Mouse (Mus musculus) forebrain, embryonic 15.5 days (tissue): ENCODE measurements around the gene Poc1b. TPM values are rescaled to one million over a fixed set of nuclear protein-coding genes. Genes with fewer than 3 reads are reported as not detected.

Source experiments
- ATAC-seq: fragments of 200-750 bp; cut with Nextera tagmentation; replicated peaks from 2 replicates; pipeline ENCODE4 v1.8.0; 2017; ENCODE audit warnings: mild to moderate bottlenecking, moderate TSS enrichment, moderate library complexity
- H3K27ac ChIP-seq: fragments of 300-500 bp; sonication (generic); replicated peaks from 2 replicates; pipeline ENCODE4 v1.5.1; 2015; ENCODE audit warnings: mild to moderate bottlenecking, inconsistent platforms
- H3K27me3 ChIP-seq: fragments of 300-500 bp; sonication (generic); 2 replicates; pipeline ENCODE4 v1.6.1; 2015; ENCODE audit warnings: inconsistent platforms
- H3K36me3 ChIP-seq: fragments of 300-500 bp; sonication (generic); 2 replicates; pipeline ENCODE4 v1.6.1; 2015; ENCODE audit warnings: mild to moderate bottlenecking, inconsistent platforms
- H3K4me1 ChIP-seq: fragments of 300-500 bp; sonication (generic); 2 replicates; pipeline ENCODE4 v1.6.1; 2015; ENCODE audit warnings: inconsistent platforms
- H3K4me2 ChIP-seq: fragments of 300-500 bp; sonication (generic); replicated peaks from 2 replicates; pipeline ENCODE4 v1.6.1; 2015; ENCODE audit warnings: mild to moderate bottlenecking, inconsistent platforms
- H3K4me3 ChIP-seq: fragments of 300-500 bp; sonication (generic); 2 replicates; pipeline ENCODE4 v1.5.1; 2015; ENCODE audit warnings: mild to moderate bottlenecking, inconsistent platforms
- H3K9ac ChIP-seq: fragments of 300-500 bp; sonication (generic); replicated peaks from 2 replicates; pipeline ENCODE4 v1.6.1; 2015; ENCODE audit warnings: mild to moderate bottlenecking, inconsistent platforms
- H3K9me3 ChIP-seq: fragments of 300-500 bp; sonication (generic); 2 replicates; pipeline ENCODE4 v1.6.1; 2016; ENCODE audit warnings: inconsistent platforms
- WGBS: fragments of 180-500 bp; shearing (Covaris S2); methylation state at CpG from one replicate; pipeline ENCODE4 v1.1.7; 2015; ENCODE audit warnings: mixed read lengths; 5-methylcytosine and 5-hydroxymethylcytosine counted together
- polyA plus RNA-seq: library from polyadenylated mRNA; unstranded; fragments of >200 nt; fragmentation: Nextera tagmentation; extraction: Ambion mirVana; gene quantifications from 2 replicates; pipeline ENCODE4 v1.2.1, GENCODE M21; 2015

Gene Poc1b
- polyA plus RNA-seq: 15.4 and 16.4 TPM in 2 replicates

GRCm38 (mm10) chr10:99106703-99107631, at the start of gene Poc1b:
Gene Poc1b (plus strand): TSS chr10:99107036.
- 0 out of 2 replicates have a peak, but pooled peaks cover 6% of the 10 kb centered on the region for H3K36me3 ChIP-seq
- H3K27me3 ChIP-seq: no peaks in the 10 kb centered on the region
- H3K9me3 ChIP-seq: no peaks in the 10 kb centered on the region
- peaks cover 32% of the 10 kb centered on the region for H3K4me1 ChIP-seq
- H3K4me3 ChIP-seq: peak within 1 kb of the TSS; percentile 77
- H3K9ac ChIP-seq: peak within 1 kb of the TSS; percentile 87
- ATAC-seq: peak; percentile 96
- H3K4me2 ChIP-seq: peak within 1 kb of the TSS; percentile 79
- peak within 1 kb of the TSS; percentile 93 for H3K27ac ChIP-seq
- WGBS: under 1% methylated on average over 102 of the region's 106 CpGs

GRCm38 (mm10) chr10:99060588-99060987, 46.2 kb upstream of the Poc1b start:
- no peaks in the 10 kb centered on the region for H3K36me3 ChIP-seq
- no peaks in the 10 kb centered on the region for H3K4me1 ChIP-seq
- WGBS: 85% methylated on average over 7 of the region's 7 CpGs
- H3K4me3 ChIP-seq: no peak overlapping the region
- H3K27ac ChIP-seq: no peak overlapping the region
- ATAC-seq: no peak
- H3K27me3 ChIP-seq: no peaks in the 10 kb centered on the region
- no peak overlapping the region for H3K4me2 ChIP-seq
- no peak overlapping the region for H3K9ac ChIP-seq
- no peaks in the 10 kb centered on the region for H3K9me3 ChIP-seq

GRCm38 (mm10) chr10:99061418-99061817, 45.4 kb upstream of the Poc1b start:
- no peak overlapping the region for H3K4me2 ChIP-seq
- no peak overlapping the region for H3K27ac ChIP-seq
- no peaks in the 10 kb centered on the region for H3K27me3 ChIP-seq
- ATAC-seq: no peak
- no peaks in the 10 kb centered on the region for H3K36me3 ChIP-seq
- no peak overlapping the region for H3K9ac ChIP-seq
- 92% methylated on average over 10 of the region's 10 CpGs for WGBS
- no peaks in the 10 kb centered on the region for H3K4me1 ChIP-seq
- no peak overlapping the region for H3K4me3 ChIP-seq
- no peaks in the 10 kb centered on the region for H3K9me3 ChIP-seq

GRCm38 (mm10) chr10:99062546-99062945, 44.3 kb upstream of the Poc1b start:
- no peak overlapping the region for H3K4me3 ChIP-seq
- H3K9me3 ChIP-seq: no peaks in the 10 kb centered on the region
- H3K36me3 ChIP-seq: no peaks in the 10 kb centered on the region
- ATAC-seq: no peak
- H3K4me2 ChIP-seq: no peak overlapping the region
- no peaks in the 10 kb centered on the region for H3K4me1 ChIP-seq
- WGBS: 82% methylated on average over 5 of the region's 5 CpGs
- H3K27ac ChIP-seq: no peak overlapping the region
- H3K27me3 ChIP-seq: no peaks in the 10 kb centered on the region
- H3K9ac ChIP-seq: no peak overlapping the region

- 83% methylated on average over 18 of the region's 18 CpGs for WGBS
- Histone ChIP-seq H3K36me3 (no peaks in the 10 kb centered on the region), H3K4me2 (no peak overlapping the region), H3K4me3 (no peak overlapping the region), H3K27ac (no peak overlapping the region), H3K4me1 (no peaks in the 10 kb centered on the region), H3K27me3 (no peaks in the 10 kb centered on the region), H3K9me3 (no peaks in the 10 kb centered on the region), H3K9ac (no peak overlapping the region)
- ATAC-seq: no peak
These were observed 30.5 kb upstream of the Poc1b start for GRCm38 (mm10) chr10:99076113-99076895.

GRCm38 (mm10) chr10:99078621-99079020, 28.2 kb upstream of the Poc1b start:
- WGBS: 91% methylated on average over 2 of the region's 2 CpGs
- Histone ChIP-seq H3K4me3 (no peak overlapping the region), H3K36me3 (no peaks in the 10 kb centered on the region), H3K27ac (no peak overlapping the region), H3K27me3 (no peaks in the 10 kb centered on the region), H3K4me2 (no peak overlapping the region), H3K9me3 (no peaks in the 10 kb centered on the region), H3K9ac (no peak overlapping the region), H3K4me1 (no peaks in the 10 kb centered on the region)
- no peak for ATAC-seq

GRCm38 (mm10) chr10:99081569-99081990, 25.3 kb upstream of the Poc1b start:
- Histone ChIP-seq H3K4me3 (no peak overlapping the region), H3K27ac (no peak overlapping the region), H3K4me2 (no peak overlapping the region), H3K27me3 (no peaks in the 10 kb centered on the region), H3K4me1 (no peaks in the 10 kb centered on the region), H3K9me3 (no peaks in the 10 kb centered on the region), H3K9ac (no peak overlapping the region), H3K36me3 (no peaks in the 10 kb centered on the region)
- ATAC-seq: no peak
- 88% methylated on average over 10 of the region's 10 CpGs for WGBS

- ATAC-seq: no peak
- WGBS: 79% methylated on average over 14 of the region's 14 CpGs
- H3K9me3 ChIP-seq: no peaks in the 10 kb centered on the region
- H3K27me3 ChIP-seq: no peaks in the 10 kb centered on the region
- no peak overlapping the region for H3K4me3 ChIP-seq
- no peak overlapping the region for H3K4me2 ChIP-seq
- H3K27ac ChIP-seq: no peak overlapping the region
- no peak overlapping the region for H3K9ac ChIP-seq
- no peaks in the 10 kb centered on the region for H3K36me3 ChIP-seq
- no peaks in the 10 kb centered on the region for H3K4me1 ChIP-seq
These were observed 23.3 kb upstream of the Poc1b start for GRCm38 (mm10) chr10:99083431-99084003.

- no peak overlapping the region for H3K27ac ChIP-seq
- no peaks in the 10 kb centered on the region for H3K9me3 ChIP-seq
- peak; percentile 92 for ATAC-seq
- H3K36me3 ChIP-seq: no peaks in the 10 kb centered on the region
- H3K4me3 ChIP-seq: no peak overlapping the region
- no peaks in the 10 kb centered on the region for H3K4me1 ChIP-seq
- no peak overlapping the region for H3K4me2 ChIP-seq
- 46% methylated on average over 23 of the region's 23 CpGs for WGBS
- H3K27me3 ChIP-seq: no peaks in the 10 kb centered on the region
- H3K9ac ChIP-seq: no peak overlapping the region
These were observed 22.2 kb upstream of the Poc1b start for GRCm38 (mm10) chr10:99084397-99085239.

- Histone ChIP-seq H3K27me3 (no peaks in the 10 kb centered on the region), H3K9me3 (no peaks in the 10 kb centered on the region), H3K27ac (no peak overlapping the region), H3K36me3 (no peaks in the 10 kb centered on the region), H3K4me3 (no peak overlapping the region), H3K4me2 (no peak overlapping the region), H3K9ac (no peak overlapping the region), H3K4me1 (no peaks in the 10 kb centered on the region)
- peak; percentile 68; the same call in 1 of the 2 replicates for ATAC-seq
- WGBS: 70% methylated on average over 6 of the region's 6 CpGs
These were observed 21.6 kb upstream of the Poc1b start for GRCm38 (mm10) chr10:99085240-99085587.

GRCm38 (mm10) chr10:99086029-99086428, 20.8 kb upstream of the Poc1b start:
- no peak overlapping the region for H3K4me3 ChIP-seq
- no peak overlapping the region for H3K27ac ChIP-seq
- no peak overlapping the region for H3K4me2 ChIP-seq
- no peaks in the 10 kb centered on the region for H3K27me3 ChIP-seq
- no peaks in the 10 kb centered on the region for H3K4me1 ChIP-seq
- ATAC-seq: no peak
- H3K9me3 ChIP-seq: no peaks in the 10 kb centered on the region
- no peak overlapping the region for H3K9ac ChIP-seq
- H3K36me3 ChIP-seq: no peaks in the 10 kb centered on the region
- 59% methylated on average over 6 of the region's 6 CpGs for WGBS
